Mouse (Mus musculus): ENCODE data around the gene Tdgf1. TPM values are rescaled to one million over a fixed set of nuclear protein-coding genes. Genes with fewer than 3 reads are reported as not detected.

Tdgf1 gene
- polyA plus RNA-seq, 1 experiment from 2014 or later: not detected

Small RNA genes within 50 kb of the gene (microRNA-seq; reads per million reads assigned to microRNA genes)
- not detected for gene Gm24269 (ENCODE audit: borderline number of aligned reads)

Other genes starting within 250 kb of the Tdgf1 start
- 3,236 and 3,494 TPM in 2 replicates for gene Myl3, start 204.3 kb downstream of the Tdgf1 start, polyA plus RNA-seq (2014; fragmentation: Nextera tagmentation; extraction: Ambion mirVana)
- gene Pth1r, start 199.0 kb downstream of the Tdgf1 start, polyA plus RNA-seq (2014; fragmentation: Nextera tagmentation; extraction: Ambion mirVana): 24.3 and 27.8 TPM in 2 replicates
- gene Prss42, start 148.0 kb downstream of the Tdgf1 start, polyA plus RNA-seq (2014; fragmentation: Nextera tagmentation; extraction: Ambion mirVana): not detected in 2 replicates
- not detected in 2 replicates for gene Prss44, start 132.2 kb downstream of the Tdgf1 start, polyA plus RNA-seq (2014; fragmentation: Nextera tagmentation; extraction: Ambion mirVana)
- gene Prss43, start 119.5 kb downstream of the Tdgf1 start, polyA plus RNA-seq (2014; fragmentation: Nextera tagmentation; extraction: Ambion mirVana): not detected in 2 replicates
- gene Prss45, start 111.6 kb downstream of the Tdgf1 start, polyA plus RNA-seq (2014; fragmentation: Nextera tagmentation; extraction: Ambion mirVana): not detected in 2 replicates
- not detected in 2 replicates for gene Prss46, start 101.7 kb downstream of the Tdgf1 start, polyA plus RNA-seq (2014; fragmentation: Nextera tagmentation; extraction: Ambion mirVana)
- gene Prss50, start 88.2 kb downstream of the Tdgf1 start, polyA plus RNA-seq (2014; fragmentation: Nextera tagmentation; extraction: Ambion mirVana): 0.23 and 1.6 TPM in 2 replicates
- gene Als2cl, start 66.3 kb downstream of the Tdgf1 start, polyA plus RNA-seq (2014; fragmentation: Nextera tagmentation; extraction: Ambion mirVana): 0.64 and 1.7 TPM in 2 replicates
- 0.07 TPM in 1 of 2 replicates, not detected in the other for gene Tmie, start 66.0 kb downstream of the Tdgf1 start, polyA plus RNA-seq (2014; fragmentation: Nextera tagmentation; extraction: Ambion mirVana)
- not detected in 2 replicates for gene Fam240a, start 29.3 kb downstream of the Tdgf1 start, polyA plus RNA-seq (2014; fragmentation: Nextera tagmentation; extraction: Ambion mirVana)
- gene Lrrc2, start 5.4 kb upstream of the Tdgf1 start, polyA plus RNA-seq (2014; fragmentation: Nextera tagmentation; extraction: Ambion mirVana): 2.0 and 2.1 TPM in 2 replicates
- 0.14 and 0.29 TPM in 2 replicates for gene Rtp3, start 44.4 kb upstream of the Tdgf1 start, polyA plus RNA-seq (2014; fragmentation: Nextera tagmentation; extraction: Ambion mirVana)
- gene Ltf, start 73.1 kb upstream of the Tdgf1 start, polyA plus RNA-seq (2014; fragmentation: Nextera tagmentation; extraction: Ambion mirVana): 0.68 and 0.72 TPM in 2 replicates
- 5.6 and 5.7 TPM in 2 replicates for gene Ccrl2, start 111.4 kb upstream of the Tdgf1 start, polyA plus RNA-seq (2014; fragmentation: Nextera tagmentation; extraction: Ambion mirVana)
- gene Lrrfip2, start 171.4 kb upstream of the Tdgf1 start, polyA plus RNA-seq (2014; fragmentation: Nextera tagmentation; extraction: Ambion mirVana): 51.9 and 55.6 TPM in 2 replicates

All from heart, embryonic 11.5 days (tissue).